Mouse (Mus musculus): ENCODE measurements around the gene Sars2.

DNA sequence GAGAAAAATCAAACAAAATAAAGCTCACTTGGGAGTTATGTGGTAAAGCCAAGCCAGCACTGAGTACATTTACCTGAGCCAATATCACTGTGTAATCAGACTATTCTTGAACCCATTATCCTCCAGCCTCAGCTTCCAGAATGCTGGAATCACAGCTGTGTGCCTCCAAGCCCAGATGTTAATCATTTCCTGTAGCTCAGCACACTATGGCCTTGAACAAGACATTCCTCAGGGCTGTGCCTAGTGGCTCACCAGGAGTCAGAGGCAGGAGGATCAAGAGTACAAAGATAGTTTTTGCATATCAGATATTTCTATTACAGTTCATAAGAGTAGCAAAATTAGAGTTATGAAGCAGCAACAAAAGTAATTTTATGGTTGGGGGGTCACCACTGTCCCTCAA lies 49.9 kb downstream of the Sars2 start:
- TF ChIP-seq GATA1 (IDR thresholded peaks at IDR 0.05; ENCODE audit: borderline replicate concordance, low read length) (no peak), FLI1 (IDR thresholded peaks at IDR 0.05; ENCODE audit: low read length) (no peak)

Measured in megakaryocyte, embryonic 14.5 days (primary cell).